Mouse (Mus musculus): ENCODE measurements around the gene Zfp141. TPM values are rescaled to one million over a fixed set of nuclear protein-coding genes. Genes with fewer than 3 reads are reported as not detected.
"Not testable (repeated sequence)": the region's sequence is repeated elsewhere in the genome, so short reads cannot be mapped to it uniquely, and the experiment has no call there.

The Zfp141 gene
- 12.2 and 12.8 TPM in 2 replicates for polyA plus RNA-seq (2016; fragmentation: Nextera tagmentation; extraction: Ambion mirVana)

DNA sequence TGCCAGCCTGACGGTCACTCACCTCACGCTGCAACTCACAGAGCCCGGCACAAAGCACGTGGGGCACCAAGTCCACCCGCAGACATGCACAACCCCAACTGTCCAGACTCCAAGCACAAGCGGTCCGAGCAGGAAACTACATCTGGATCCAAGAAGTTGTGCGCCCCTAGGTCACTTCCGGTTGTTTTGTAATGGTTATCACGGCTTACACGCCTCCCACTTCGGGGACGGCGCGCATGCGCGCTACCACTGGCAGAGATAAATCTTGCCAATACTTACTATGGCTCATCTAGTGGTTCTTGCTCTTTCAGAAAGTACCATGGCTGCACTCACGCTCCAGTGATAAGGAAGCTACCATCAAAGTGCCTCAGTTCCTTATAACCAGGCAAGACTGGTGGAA lies at the start of gene Zfp141:
Gene Zfp141 (minus strand): TSS at position 153 of the 400 bp plus-strand sequence.
- ATAC-seq (ENCODE audit: low FRiP score), result peak; percentile 95
- H3K27ac ChIP-seq; H3K4me1 ChIP-seq; H3K9me3 ChIP-seq; H3K27me3 ChIP-seq; H3K36me3 ChIP-seq (replicated peaks): not testable (repeated sequence)
- WGBS, result 2% methylated on average over 18 of the region's 18 CpGs
- peak within 1 kb of the TSS; percentile 54 for H3K9ac ChIP-seq
- H3K4me2 ChIP-seq, result peak within 1 kb of the TSS; percentile 57
- H3K4me3 ChIP-seq (replicated peaks), result peak within 1 kb of the TSS; percentile 58

DNA sequence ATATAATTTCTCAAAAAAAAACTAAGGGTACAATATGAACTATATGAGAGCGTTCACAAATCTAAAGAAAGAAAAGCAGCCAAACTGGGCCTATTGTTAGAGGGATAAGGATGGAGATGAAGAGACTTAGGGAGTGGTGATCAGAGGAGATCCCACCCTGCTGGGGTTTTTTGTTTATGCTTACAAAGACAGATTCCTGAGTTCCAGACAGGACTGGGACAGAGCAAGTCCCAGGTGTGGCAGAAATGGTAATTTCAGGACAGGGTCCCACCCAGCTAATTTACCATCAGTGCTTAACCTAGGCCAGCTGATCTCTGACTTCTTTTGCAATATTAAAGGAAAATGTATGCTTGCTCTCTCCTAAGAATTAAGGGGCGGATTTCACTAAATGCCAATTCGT lies 46.2 kb upstream of the Zfp141 start:
- Histone ChIP-seq H3K4me3 (replicated peaks) (no peak overlapping the region), H3K27me3 (no peaks in the 10 kb centered on the region), H3K4me1 (no peaks in the 10 kb centered on the region), H3K9me3 (peaks cover 8% of the 10 kb centered on the region), H3K4me2 (no peak overlapping the region), H3K36me3 (replicated peaks) (no peaks in the 10 kb centered on the region), H3K27ac (no peak overlapping the region), H3K9ac (no peak overlapping the region)
- no peak for ATAC-seq (ENCODE audit: low FRiP score)
- WGBS, result 76% methylated on average over 3 of the region's 3 CpGs

DNA sequence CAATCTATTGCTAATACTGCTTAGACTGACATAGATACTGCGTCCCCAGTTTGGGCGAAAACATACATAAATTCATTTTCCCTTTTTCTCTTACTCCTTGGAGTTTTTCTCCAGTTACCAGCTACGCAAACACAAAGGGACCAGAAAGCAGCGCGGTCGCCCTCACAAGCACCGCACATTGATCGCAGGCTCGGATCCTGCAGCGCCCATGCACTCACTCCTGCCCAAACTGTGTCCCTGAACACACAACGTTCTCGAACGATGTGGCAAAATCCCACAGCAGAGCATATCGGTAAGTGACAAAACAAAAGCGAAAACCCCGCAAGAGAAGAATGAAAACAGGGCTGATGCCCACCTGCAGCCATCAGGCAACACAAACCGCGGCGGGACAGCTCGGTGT lies 354 bp downstream of the Zfp141 start:
- 2% methylated on average over 20 of the region's 20 CpGs for WGBS
- 0 out of 2 replicates have a peak, but pooled peaks cover 3% of the 10 kb centered on the region for H3K4me1 ChIP-seq
- peak overlapping the region; percentile 54 for H3K9ac ChIP-seq
- no peaks in the 10 kb centered on the region for H3K27me3 ChIP-seq
- H3K9me3 ChIP-seq, result 0 out of 2 replicates have a peak, but pooled peaks cover 7% of the 10 kb centered on the region
- peaks cover 12% of the 10 kb centered on the region for H3K36me3 ChIP-seq (replicated peaks)
- H3K27ac ChIP-seq, result no peak overlapping the region
- peak; percentile 57; the same call in 1 of the 2 replicates for ATAC-seq (ENCODE audit: low FRiP score)
- peak overlapping the region; percentile 58 for H3K4me3 ChIP-seq (replicated peaks)
- H3K4me2 ChIP-seq, result peak overlapping the region; percentile 57

DNA sequence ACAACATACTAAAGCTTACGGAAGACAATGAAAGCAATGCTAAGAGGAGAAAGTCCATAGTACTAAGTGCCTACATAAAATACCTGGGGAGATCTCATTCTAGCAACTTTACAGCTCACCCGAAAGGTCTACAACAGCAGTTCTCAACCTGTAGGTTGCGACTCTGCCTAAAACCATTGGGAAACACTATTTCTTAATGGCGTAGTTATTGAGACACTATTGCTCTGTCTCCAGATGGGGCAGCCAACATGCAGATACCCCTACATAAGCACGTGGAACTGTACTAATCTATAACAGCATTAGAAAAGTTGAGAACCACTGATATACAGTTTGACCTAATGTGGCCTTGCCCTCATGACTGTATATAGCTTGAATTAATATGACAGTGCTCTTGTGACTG lies 7.3 kb downstream of the Zfp141 start:
- Histone ChIP-seq H3K9me3 (peaks cover 35% of the 10 kb centered on the region), H3K4me2 (no peak overlapping the region), H3K4me3 (replicated peaks) (no peak overlapping the region), H3K27me3 (no peaks in the 10 kb centered on the region), H3K9ac (no peak overlapping the region), H3K4me1 (no peaks in the 10 kb centered on the region), H3K36me3 (replicated peaks) (peaks cover 45% of the 10 kb centered on the region), H3K27ac (no peak overlapping the region)
- WGBS, result 95% methylated on average over 5 of the region's 5 CpGs
- no peak for ATAC-seq (ENCODE audit: low FRiP score)

DNA sequence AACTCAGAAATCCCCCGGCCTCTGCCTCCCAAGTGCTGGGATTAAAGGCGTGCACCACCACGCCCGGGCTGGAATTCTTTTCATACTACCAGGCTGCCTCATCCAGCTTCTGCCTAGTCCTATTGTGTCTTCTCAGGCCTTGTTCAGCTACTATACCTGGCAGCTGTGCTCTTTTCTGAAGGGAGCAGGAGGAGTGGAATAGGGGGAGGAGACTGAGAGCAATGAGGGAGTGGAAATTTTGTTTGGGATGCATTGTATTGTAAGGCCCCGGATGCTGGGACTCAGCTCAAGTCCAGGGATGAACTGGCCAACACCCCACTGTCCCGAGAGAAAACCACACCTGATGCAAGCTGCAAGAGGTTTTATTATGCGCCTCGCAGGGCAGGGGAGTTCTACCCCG lies 8.2 kb downstream of the Zfp141 start:
- Histone ChIP-seq H3K9me3 (peaks cover 42% of the 10 kb centered on the region), H3K27me3 (no peaks in the 10 kb centered on the region), H3K4me1 (no peaks in the 10 kb centered on the region), H3K36me3 (replicated peaks) (peaks cover 47% of the 10 kb centered on the region), H3K4me2 (no peak overlapping the region), H3K4me3 (replicated peaks) (no peak overlapping the region), H3K27ac (no peak overlapping the region), H3K9ac (no peak overlapping the region)
- ATAC-seq (ENCODE audit: low FRiP score), result no peak
- 98% methylated on average over 9 of the region's 9 CpGs for WGBS

DNA sequence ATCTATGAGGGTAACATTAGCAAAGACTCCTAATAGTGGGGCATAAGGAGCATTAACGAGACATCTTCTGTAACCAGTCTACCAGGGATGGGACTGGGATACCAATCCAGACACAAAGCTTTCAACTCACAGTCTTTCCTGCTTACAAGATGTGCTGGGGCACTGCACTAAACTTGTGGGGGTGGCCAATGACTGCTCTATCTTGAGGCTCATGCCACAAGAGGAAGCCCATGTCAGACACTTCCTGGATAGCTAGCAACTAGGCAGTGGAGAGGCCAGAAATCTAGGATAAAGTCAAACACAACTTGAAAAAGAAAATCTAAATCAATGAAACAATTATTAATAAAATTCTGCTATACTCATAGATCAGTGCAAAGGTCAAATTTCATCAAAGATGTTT lies 9.3 kb downstream of the Zfp141 start:
- Histone ChIP-seq H3K36me3 (replicated peaks) (peaks cover 43% of the 10 kb centered on the region), H3K4me1 (no peaks in the 10 kb centered on the region), H3K27ac (no peak overlapping the region), H3K27me3 (no peaks in the 10 kb centered on the region), H3K9me3 (peaks cover 42% of the 10 kb centered on the region), H3K4me3 (replicated peaks) (no peak overlapping the region), H3K9ac (no peak overlapping the region), H3K4me2 (no peak overlapping the region)
- ATAC-seq (ENCODE audit: low FRiP score), result no peak
- WGBS, result 93% methylated on average over 1 of the region's 1 CpGs

DNA sequence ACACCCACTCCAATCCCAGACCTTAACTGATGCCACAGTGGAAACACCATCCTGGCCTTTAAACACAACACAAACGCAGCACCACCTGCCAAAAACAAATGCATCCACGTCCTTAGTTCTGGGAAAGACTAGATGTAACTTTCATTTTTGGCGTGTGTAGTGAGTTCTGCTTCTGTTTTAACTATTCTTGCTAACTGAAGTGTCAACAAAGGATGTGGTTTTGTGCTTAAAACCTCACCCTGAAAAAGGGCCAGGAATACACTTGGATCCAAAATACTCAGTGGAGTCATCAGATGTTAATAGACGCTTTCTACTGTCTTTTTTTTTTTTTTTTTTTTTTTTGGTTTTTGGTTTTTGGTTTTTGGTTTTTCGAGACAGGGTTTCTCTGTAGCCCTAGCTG lies 14.7 kb downstream of the Zfp141 start:
- no peaks in the 10 kb centered on the region for H3K4me1 ChIP-seq
- peaks cover 42% of the 10 kb centered on the region for H3K36me3 ChIP-seq (replicated peaks)
- no peak overlapping the region for H3K4me3 ChIP-seq (replicated peaks)
- H3K9ac ChIP-seq, result no peak overlapping the region
- 95% methylated on average over 5 of the region's 5 CpGs for WGBS
- H3K27me3 ChIP-seq, result no peaks in the 10 kb centered on the region
- ATAC-seq (ENCODE audit: low FRiP score), result no peak
- peaks cover 28% of the 10 kb centered on the region; the same call in 1 of the 2 replicates for H3K9me3 ChIP-seq
- H3K27ac ChIP-seq, result no peak overlapping the region
- no peak overlapping the region for H3K4me2 ChIP-seq

DNA sequence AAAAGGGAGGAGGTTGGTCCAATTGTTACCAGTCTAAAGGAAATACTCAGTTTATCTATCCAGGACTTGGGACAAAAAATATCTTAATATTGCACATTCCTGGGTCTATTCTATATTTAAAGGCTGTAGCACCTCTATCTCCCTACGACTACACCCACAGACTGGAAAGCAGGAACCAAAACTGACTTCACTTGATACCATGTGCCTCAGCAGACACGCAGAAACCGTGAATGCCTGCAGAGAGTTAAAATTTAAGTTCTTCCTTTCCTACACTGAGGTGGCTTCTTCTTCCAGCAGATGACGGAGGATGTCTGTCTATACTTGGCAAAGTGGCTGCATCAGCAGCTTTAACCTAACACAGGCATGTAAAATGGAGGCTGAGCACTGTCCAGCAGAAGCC lies 15.2 kb downstream of the Zfp141 start:
- H3K9me3 ChIP-seq, result peaks cover 28% of the 10 kb centered on the region; the same call in 1 of the 2 replicates
- WGBS, result 95% methylated on average over 4 of the region's 4 CpGs
- H3K4me3 ChIP-seq (replicated peaks), result no peak overlapping the region
- no peaks in the 10 kb centered on the region for H3K4me1 ChIP-seq
- ATAC-seq (ENCODE audit: low FRiP score), result no peak
- no peak overlapping the region for H3K27ac ChIP-seq
- H3K36me3 ChIP-seq (replicated peaks), result peaks cover 41% of the 10 kb centered on the region
- no peak overlapping the region for H3K9ac ChIP-seq
- no peaks in the 10 kb centered on the region for H3K27me3 ChIP-seq
- no peak overlapping the region for H3K4me2 ChIP-seq

DNA sequence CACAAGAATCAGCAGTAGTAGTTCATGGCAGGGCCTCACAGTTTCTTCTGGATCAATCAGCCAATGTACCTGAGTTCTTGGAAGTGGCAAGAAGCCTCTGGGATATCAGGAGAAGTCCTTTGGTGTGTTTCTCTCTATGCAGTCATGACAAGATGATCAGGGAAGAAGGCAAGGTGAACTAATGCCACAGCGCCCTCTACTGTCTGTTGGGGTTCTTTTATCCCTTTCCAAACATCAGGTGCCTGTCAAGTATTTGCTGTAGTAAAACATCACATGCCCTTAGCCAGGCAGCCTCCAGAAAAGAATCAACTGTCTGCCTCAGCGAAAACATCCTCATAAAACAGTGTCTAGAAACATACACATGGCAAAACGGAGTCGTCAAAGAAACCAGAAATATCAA lies 50.9 kb downstream of the Zfp141 start:
- Histone ChIP-seq H3K27me3 (no peaks in the 10 kb centered on the region), H3K4me1 (no peaks in the 10 kb centered on the region), H3K9me3 (peaks cover 31% of the 10 kb centered on the region), H3K9ac (no peak overlapping the region), H3K4me2 (no peak overlapping the region), H3K36me3 (replicated peaks) (no peaks in the 10 kb centered on the region), H3K27ac (no peak overlapping the region), H3K4me3 (replicated peaks) (no peak overlapping the region)
- ATAC-seq (ENCODE audit: low FRiP score), result no peak
- 70% methylated on average over 4 of the region's 4 CpGs for WGBS

DNA sequence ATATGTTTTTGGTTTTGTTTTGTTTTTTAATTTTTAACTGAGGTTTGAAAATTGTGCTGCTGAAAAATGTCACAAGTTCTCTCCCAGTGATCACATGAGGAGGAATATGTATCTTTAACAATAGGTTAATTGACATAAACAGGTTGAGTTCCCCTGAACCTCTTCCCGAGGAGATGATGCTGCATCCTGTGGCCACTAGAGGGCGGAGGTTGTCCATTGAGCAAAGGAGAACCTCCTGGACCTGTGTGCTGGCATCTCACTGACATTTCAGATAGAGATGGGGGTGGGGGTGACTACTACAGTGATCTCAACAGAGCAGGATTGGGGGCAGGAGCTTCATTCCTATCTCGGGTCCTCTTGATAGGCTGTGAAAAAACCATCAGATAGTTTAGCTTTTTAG lies 54.9 kb downstream of the Zfp141 start:
- 41% methylated on average over 3 of the region's 3 CpGs for WGBS
- Histone ChIP-seq H3K36me3 (replicated peaks) (no peaks in the 10 kb centered on the region), H3K4me2 (no peak overlapping the region), H3K27me3 (no peaks in the 10 kb centered on the region), H3K4me3 (replicated peaks) (no peak overlapping the region), H3K27ac (no peak overlapping the region), H3K9ac (no peak overlapping the region), H3K9me3 (peaks cover 56% of the 10 kb centered on the region), H3K4me1 (no peaks in the 10 kb centered on the region)
- ATAC-seq (ENCODE audit: low FRiP score), result no peak

DNA sequence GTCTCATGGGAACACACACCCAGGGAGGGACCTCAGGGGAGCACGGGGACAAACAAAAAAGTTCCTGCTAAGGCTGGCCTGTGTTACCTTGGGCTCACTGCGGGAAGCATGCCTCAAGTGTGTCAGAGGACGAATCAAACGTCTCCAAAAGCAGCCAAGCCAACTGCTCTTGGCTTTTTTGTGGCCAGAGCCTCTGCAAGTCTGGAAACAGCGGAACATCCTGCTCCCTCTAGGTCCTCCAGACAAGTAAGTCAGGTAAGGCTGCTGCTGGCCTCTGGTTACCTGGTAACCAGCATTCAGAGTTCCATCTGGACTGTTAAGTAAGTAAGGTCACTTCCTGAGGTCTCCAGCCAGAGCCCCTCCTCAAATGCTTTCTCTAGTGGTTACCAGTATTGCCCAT lies 57.7 kb downstream of the Zfp141 start, which contains the start of gene 4933421I07Rik:
Gene 4933421I07Rik (minus strand): TSS at position 271 of the 400 bp plus-strand sequence.
- 77% methylated on average over 5 of the region's 5 CpGs for WGBS
- Histone ChIP-seq H3K27me3 (no peaks in the 10 kb centered on the region), H3K4me1 (no peaks in the 10 kb centered on the region), H3K27ac (no peak within 1 kb of the TSS), H3K4me2 (no peak within 1 kb of the TSS), H3K9ac (no peak within 1 kb of the TSS), H3K9me3 (peaks cover 63% of the 10 kb centered on the region), H3K36me3 (replicated peaks) (no peaks in the 10 kb centered on the region), H3K4me3 (replicated peaks) (no peak within 1 kb of the TSS)
- ATAC-seq (ENCODE audit: low FRiP score), result no peak

DNA sequence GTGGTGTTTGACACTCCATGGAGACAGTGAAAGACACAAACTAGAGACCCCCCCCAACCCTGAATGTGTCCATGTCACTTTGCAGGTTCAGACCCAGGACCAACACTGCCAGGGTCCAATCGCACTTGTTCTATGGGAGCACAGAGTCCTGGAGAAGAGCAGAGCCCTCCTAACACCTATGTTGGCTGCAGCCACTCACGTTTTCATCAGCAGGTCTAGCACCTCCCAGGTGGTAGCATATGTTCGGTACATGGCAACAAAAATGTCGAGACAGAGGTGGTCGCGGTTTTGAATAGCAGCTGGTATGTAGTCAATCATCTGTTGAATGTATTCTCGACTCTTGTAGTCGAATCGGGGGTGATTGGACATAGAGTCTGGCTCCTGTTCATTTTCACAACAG lies 58.2 kb downstream of the Zfp141 start:
- peaks cover 65% of the 10 kb centered on the region for H3K9me3 ChIP-seq
- ATAC-seq (ENCODE audit: low FRiP score), result no peak
- no peaks in the 10 kb centered on the region for H3K36me3 ChIP-seq (replicated peaks)
- H3K9ac ChIP-seq, result no peak overlapping the region
- no peak overlapping the region for H3K27ac ChIP-seq
- WGBS, result 84% methylated on average over 9 of the region's 9 CpGs
- no peak overlapping the region for H3K4me3 ChIP-seq (replicated peaks)
- no peak overlapping the region for H3K4me2 ChIP-seq
- no peaks in the 10 kb centered on the region for H3K4me1 ChIP-seq
- no peaks in the 10 kb centered on the region for H3K27me3 ChIP-seq
